Mouse (Mus musculus) hematopoietic multipotent progenitor cell, adult 10-12 weeks (in vitro differentiated cells): Measurements from ENCODE around the gene Resf1. TPM values are rescaled to one million over a fixed set of nuclear protein-coding genes. Genes with fewer than 3 reads are reported as not detected.

Experiments
- polyA plus RNA-seq: library from polyadenylated mRNA; stranded (reverse); fragments of >175 nt; gene quantifications from 2 replicates; pipeline ENCODE4 v1.2.3, GENCODE M21; 2012; ENCODE audit warnings: low replicate concordance

Gene Resf1
- 22.3 and 23.3 TPM in 2 replicates for polyA plus RNA-seq

DNA sequence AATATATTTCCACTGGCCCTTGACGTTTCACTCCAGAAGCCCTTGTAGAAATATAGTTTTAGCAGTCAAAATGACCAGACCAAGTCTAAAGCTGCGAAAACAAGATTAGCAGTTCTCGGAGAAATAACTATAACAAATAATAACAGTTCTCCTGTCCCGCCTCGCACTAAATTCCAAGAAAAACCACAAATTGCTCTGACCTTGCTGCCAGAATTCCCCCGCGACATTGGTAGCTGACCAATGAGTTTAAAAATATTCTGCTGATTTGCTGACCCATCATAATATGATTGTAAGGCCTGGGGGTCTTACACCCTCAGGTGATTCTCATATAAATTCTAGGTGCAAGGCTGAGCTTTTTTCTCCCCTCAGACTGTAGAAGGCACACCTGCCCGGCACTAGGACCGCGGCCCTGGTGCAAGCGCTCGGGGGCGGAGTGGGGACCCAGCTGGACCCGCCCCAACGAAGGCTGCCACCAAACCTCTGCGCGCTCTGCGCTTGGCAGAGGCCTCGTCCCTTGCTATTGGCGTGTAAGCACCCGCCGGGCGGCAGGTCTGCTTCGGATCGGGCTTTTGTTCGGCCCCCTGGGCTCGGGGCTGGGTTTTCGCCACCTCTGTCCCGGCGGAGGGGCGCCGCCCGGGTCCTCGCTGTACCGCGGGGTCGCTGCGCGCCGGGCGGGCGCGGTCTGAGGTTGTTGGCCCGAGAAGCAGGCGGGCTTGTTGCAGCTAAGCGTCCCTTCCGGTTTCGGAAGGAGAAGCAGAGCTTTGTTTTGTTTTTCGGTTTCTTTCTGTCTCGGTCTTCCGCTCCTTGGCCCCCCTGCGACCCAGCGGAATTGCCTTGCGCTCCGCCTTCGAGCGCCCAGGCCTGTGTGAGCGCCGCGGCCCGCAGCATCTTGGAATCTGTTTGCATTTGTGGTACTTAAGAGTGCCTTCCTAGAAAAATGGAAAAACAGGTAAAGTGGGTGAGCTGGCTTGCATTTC, at the start of gene Resf1:
Gene Resf1 (plus strand): TSS at position 459 of the 977 bp plus-strand sequence.

Other genes with a start within 250 kb of the Resf1 start
- 7.6 and 16.0 TPM in 2 replicates for gene Dennd5b, start 207.7 kb upstream of the Resf1 start, polyA plus RNA-seq
- not detected in 2 replicates for gene Gm10203, start 179.2 kb upstream of the Resf1 start, polyA plus RNA-seq
- gene Etfbkmt, start 169.6 kb upstream of the Resf1 start, polyA plus RNA-seq = 0.73 and 0.86 TPM in 2 replicates
- gene Amn1, start 120.7 kb upstream of the Resf1 start, polyA plus RNA-seq = 2.6 and 9.4 TPM in 2 replicates
- gene Bicd1, start 99.5 kb downstream of the Resf1 start, polyA plus RNA-seq = 0.42 and 0.76 TPM in 2 replicates